In the genomic region with DNA sequence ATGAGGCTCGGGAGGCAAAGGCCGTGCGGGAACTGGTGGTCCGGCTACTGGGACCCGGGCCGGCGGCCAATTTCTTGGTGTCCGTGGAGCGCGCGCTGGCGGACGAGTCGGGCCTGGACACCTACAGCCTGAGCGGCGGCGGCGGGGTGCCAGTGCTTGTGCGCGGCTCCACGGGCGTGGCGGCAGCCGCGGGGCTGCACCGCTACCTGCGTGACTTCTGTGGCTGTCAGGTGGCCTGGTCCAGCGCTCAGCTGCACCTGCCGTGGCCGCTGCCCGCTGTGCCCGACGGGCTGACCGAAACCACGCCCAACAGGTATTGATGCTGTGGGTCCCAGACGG, we compare ENCODE assay signal across 8 mouse cellular contexts. TPM values are rescaled to one million over a fixed set of nuclear protein-coding genes. Genes with fewer than 3 reads are reported as not detected.
DNase-seq lines count a peak whose midpoint lies in the region; ATAC-seq lines count a peak whose summit lies in the region.

No protein-coding gene starts in this region.

- peak overlapping the region; percentile 80 for H3K4me2 ChIP-seq in kidney, embryonic 16.5 days (replicated peaks; ENCODE audit: low read depth, low read length)
- H3K4me2 ChIP-seq in midbrain, embryonic 16.5 days (ENCODE audit: low read length) = peak overlapping the region; percentile 94

- H3K9ac ChIP-seq in kidney, embryonic 16.5 days (replicated peaks; ENCODE audit: low read length) = peak overlapping the region; percentile 67
- peak overlapping the region; percentile 92 for H3K9ac ChIP-seq in midbrain, embryonic 16.5 days (ENCODE audit: low read depth, low read length)

- H3K27ac ChIP-seq in kidney, embryonic 16.5 days (ENCODE audit: low read length) = no peak overlapping the region
- peak overlapping the region; percentile 86 for H3K27ac ChIP-seq in embryonic facial prominence, embryonic 10.5 days (replicated peaks)
- peak overlapping the region; percentile 82 for H3K27ac ChIP-seq in midbrain, embryonic 16.5 days (ENCODE audit: low read length)

- H3K36me3 ChIP-seq in kidney, embryonic 16.5 days (ENCODE audit: insufficient read depth, low read length) = no peaks in the 10 kb centered on the region
- no peaks in the 10 kb centered on the region for H3K36me3 ChIP-seq in embryonic facial prominence, embryonic 10.5 days (replicated peaks)
- no peaks in the 10 kb centered on the region for H3K36me3 ChIP-seq in midbrain, embryonic 16.5 days (ENCODE audit: control insufficient read depth, insufficient read depth, low read length)

- ATAC-seq in kidney, embryonic 16.5 days (ENCODE audit: low FRiP score, low TSS enrichment) = peak; percentile 64
- peak; percentile 47 for ATAC-seq in inflammation-experienced regulatory T-cells, adult 6 months
- ATAC-seq in midbrain, embryonic 16.5 days = peak; percentile 65

- peak overlapping the region; percentile 64 for H3K4me3 ChIP-seq in kidney, embryonic 16.5 days (ENCODE audit: low read length)
- H3K4me3 ChIP-seq in embryonic facial prominence, embryonic 10.5 days = peak overlapping the region; percentile 89
- H3K4me3 ChIP-seq in midbrain, embryonic 16.5 days (ENCODE audit: low read depth, low read length) = peak overlapping the region; percentile 78

- 0% methylated on average over 36 of the region's 36 CpGs for WGBS in kidney, embryonic 16.5 days
- under 1% methylated on average over 36 of the region's 36 CpGs for WGBS in embryonic facial prominence, embryonic 10.5 days
- WGBS in midbrain, embryonic 16.5 days = under 1% methylated on average over 36 of the region's 36 CpGs

- peaks cover 18% of the 10 kb centered on the region for H3K4me1 ChIP-seq in kidney, embryonic 16.5 days (ENCODE audit: insufficient read depth, low read length)
- peaks cover 25% of the 10 kb centered on the region for H3K4me1 ChIP-seq in embryonic facial prominence, embryonic 10.5 days
- peaks cover 13% of the 10 kb centered on the region for H3K4me1 ChIP-seq in midbrain, embryonic 16.5 days (ENCODE audit: control insufficient read depth, insufficient read depth, low read length)

- no peak for DNase-seq in kidney, adult 9 months
- no peak for DNase-seq in embryonic facial prominence, embryonic 10.5 days (ENCODE audit: low spot score)
- DNase-seq in layer of hippocampus, adult 18-20 months (ENCODE audit: low spot score in 2 of 2) = no peak
- DNase-seq in retina, postnatal 1 day = no peak
- DNase-seq in right cerebral cortex, postnatal 4 days = no peak

- no peaks in the 10 kb centered on the region for H3K9me3 ChIP-seq in kidney, embryonic 16.5 days (ENCODE audit: low read length)
- no peaks in the 10 kb centered on the region for H3K9me3 ChIP-seq in embryonic facial prominence, embryonic 10.5 days
- H3K9me3 ChIP-seq in midbrain, embryonic 16.5 days (replicated peaks; ENCODE audit: control insufficient read depth, low read length, poor library complexity, severe bottlenecking) = no peaks in the 10 kb centered on the region

- peaks cover 3% of the 10 kb centered on the region; the same call in 1 of the 2 replicates for H3K27me3 ChIP-seq in kidney, embryonic 16.5 days (ENCODE audit: insufficient read depth, low read length)
- H3K27me3 ChIP-seq in embryonic facial prominence, embryonic 10.5 days (replicated peaks; ENCODE audit: low read depth, poor library complexity, severe bottlenecking) = peaks cover 53% of the 10 kb centered on the region
- no peaks in the 10 kb centered on the region for H3K27me3 ChIP-seq in midbrain, embryonic 16.5 days (ENCODE audit: control insufficient read depth, insufficient read depth, low read depth, low read length)

RNA-seq across cellular contexts. Expression of a gene that starts 0.3 kb away (rescaled TPM):
- polyA plus RNA-seq in kidney, embryonic 16.5 days (2015; fragmentation: Nextera tagmentation; extraction: Ambion mirVana) = 18.6 and 23.0 TPM in 2 replicates
- polyA plus RNA-seq in embryonic facial prominence, embryonic 10.5 days (2016; fragmentation: Nextera tagmentation; extraction: Ambion mirVana) = 7.4 and 8.9 TPM in 2 replicates
- polyA plus RNA-seq in inflammation-experienced regulatory T-cells, adult 6 months (2017; shearing (Covaris generic)) = 1 to 10 TPM; 4.4 to 7.3 (median 5.7) TPM
- polyA plus RNA-seq in midbrain, embryonic 16.5 days (2015; fragmentation: Nextera tagmentation; extraction: Ambion mirVana) = 13.2 and 14.2 TPM in 2 replicates
- total RNA-seq in layer of hippocampus, adult 18-20 months (2021) = 1 to 10 TPM; 6.9 to 8.6 TPM

RNA-seq across cellular contexts. Expression of a gene that starts 8.1 kb away (rescaled TPM):
- polyA plus RNA-seq in kidney, embryonic 16.5 days (2015; fragmentation: Nextera tagmentation; extraction: Ambion mirVana) = 0.77 TPM in 1 of 2 replicates, not detected in the other
- polyA plus RNA-seq in embryonic facial prominence, embryonic 10.5 days (2016; fragmentation: Nextera tagmentation; extraction: Ambion mirVana) = 0.21 TPM in 1 of 2 replicates, not detected in the other
- polyA plus RNA-seq in inflammation-experienced regulatory T-cells, adult 6 months (2017; shearing (Covaris generic)) = under 1 TPM in 1 of 3 experiments, not detected in 2; 0.26 TPM
- 0.21 and 0.49 TPM in 2 replicates for polyA plus RNA-seq in midbrain, embryonic 16.5 days (2015; fragmentation: Nextera tagmentation; extraction: Ambion mirVana)
- total RNA-seq in layer of hippocampus, adult 18-20 months (2021) = 1 to 10 TPM in 1 of 2 experiments, under 1 TPM in 1; 0.66 to 1.5 TPM

RNA-seq across cellular contexts. Expression of a gene that starts 12.2 kb away (rescaled TPM):
- polyA plus RNA-seq in kidney, embryonic 16.5 days (2015; fragmentation: Nextera tagmentation; extraction: Ambion mirVana) = 54.3 and 57.9 TPM in 2 replicates
- polyA plus RNA-seq in embryonic facial prominence, embryonic 10.5 days (2016; fragmentation: Nextera tagmentation; extraction: Ambion mirVana) = 48.7 and 51.1 TPM in 2 replicates
- polyA plus RNA-seq in inflammation-experienced regulatory T-cells, adult 6 months (2017; shearing (Covaris generic)) = 10 to 100 TPM; 16.5 to 21.0 (median 18.2) TPM
- 42.0 and 43.5 TPM in 2 replicates for polyA plus RNA-seq in midbrain, embryonic 16.5 days (2015; fragmentation: Nextera tagmentation; extraction: Ambion mirVana)
- 10 to 100 TPM; 24.5 to 25.7 TPM for total RNA-seq in layer of hippocampus, adult 18-20 months (2021)

RNA-seq across cellular contexts. Expression of a gene that starts 16.9 kb away (rescaled TPM):
- 51.9 and 58.9 TPM in 2 replicates for polyA plus RNA-seq in kidney, embryonic 16.5 days (2015; fragmentation: Nextera tagmentation; extraction: Ambion mirVana)
- polyA plus RNA-seq in embryonic facial prominence, embryonic 10.5 days (2016; fragmentation: Nextera tagmentation; extraction: Ambion mirVana) = 40.6 and 41.0 TPM in 2 replicates
- polyA plus RNA-seq in inflammation-experienced regulatory T-cells, adult 6 months (2017; shearing (Covaris generic)) = 10 to 100 TPM; 61.9 to 74.3 (median 66.5) TPM
- polyA plus RNA-seq in midbrain, embryonic 16.5 days (2015; fragmentation: Nextera tagmentation; extraction: Ambion mirVana) = 93.8 and 96.5 TPM in 2 replicates
- 10 to 100 TPM; 41.6 to 44.3 TPM for total RNA-seq in layer of hippocampus, adult 18-20 months (2021)

RNA-seq across cellular contexts. Expression of a gene that starts 25.1 kb away (rescaled TPM):
- 40.0 and 40.1 TPM in 2 replicates for polyA plus RNA-seq in kidney, embryonic 16.5 days (2015; fragmentation: Nextera tagmentation; extraction: Ambion mirVana)
- polyA plus RNA-seq in embryonic facial prominence, embryonic 10.5 days (2016; fragmentation: Nextera tagmentation; extraction: Ambion mirVana) = 69.5 and 72.3 TPM in 2 replicates
- polyA plus RNA-seq in inflammation-experienced regulatory T-cells, adult 6 months (2017; shearing (Covaris generic)) = 10 to 100 TPM in 1 of 3 experiments, 1 to 10 TPM in 2; 7.7 to 19.7 (median 10.0) TPM
- polyA plus RNA-seq in midbrain, embryonic 16.5 days (2015; fragmentation: Nextera tagmentation; extraction: Ambion mirVana) = 15.2 and 17.6 TPM in 2 replicates
- 1 to 10 TPM; 3.4 to 5.4 TPM for total RNA-seq in layer of hippocampus, adult 18-20 months (2021)
